Mouse (Mus musculus): ENCODE measurements at regions not wholly inside any gene's neighbourhood (a gene's known extent, or its start where the extent isn't known, plus 50 kb on each side); places are given as distances from the start of the nearest gene placed in this dataset.

- no peak for TF ChIP-seq CTCF (IDR thresholded peaks at IDR 0.05; ENCODE audit: control insufficient read depth, insufficient read depth, insufficient read length)
- TF ChIP-seq CEBPB (IDR thresholded peaks at IDR 0.05; ENCODE audit: low read depth) = no peak
- no peak for TF ChIP-seq MYOD1 (IDR thresholded peaks at IDR 0.05; ENCODE audit: control insufficient read depth, insufficient read length, low read depth)
- TF ChIP-seq MAX (IDR thresholded peaks at IDR 0.05) = no peak
- no peak for TF ChIP-seq MYOG (IDR thresholded peaks at IDR 0.05; ENCODE audit: control insufficient read depth, extremely low read depth, insufficient read length)
- no peak for TF ChIP-seq FOSL1 (IDR thresholded peaks at IDR 0.05; ENCODE audit: insufficient read depth, low read length, poor library complexity, severe bottlenecking)
- TF ChIP-seq USF1 (IDR thresholded peaks at IDR 0.05; ENCODE audit: low read depth) = no peak
These were observed 427.4 kb upstream of the Ccnh start for GRCm38 (mm10) chr13:84761821-84762220.
